Mouse (Mus musculus): ENCODE measurements around the gene Dbh. TPM values are rescaled to one million over a fixed set of nuclear protein-coding genes. Genes with fewer than 3 reads are reported as not detected.

Dbh gene
- total RNA-seq, 2 experiments from 2014 or later: 0.20 to 0.36 TPM

GRCm38 (mm10) chr2:27215537-27215936 lies 50.5 kb downstream of the Dbh start:
- no peak for DNase-seq (ENCODE audit: low spot score in 2 of 2)

GRCm38 (mm10) chr2:27218121-27218544 lies 53.1 kb downstream of the Dbh start:
- no peak for DNase-seq (ENCODE audit: low spot score in 2 of 2)

GRCm38 (mm10) chr2:27218569-27218968 lies 53.5 kb downstream of the Dbh start:
- no peak for DNase-seq (ENCODE audit: low spot score in 2 of 2)

GRCm38 (mm10) chr2:27223012-27223421 lies 58.0 kb downstream of the Dbh start:
- no peak for DNase-seq (ENCODE audit: low spot score in 2 of 2)

GRCm38 (mm10) chr2:27226572-27226971 lies 61.5 kb downstream of the Dbh start:
- DNase-seq (ENCODE audit: low spot score in 2 of 2): no peak

GRCm38 (mm10) chr2:27228809-27229480 lies 63.9 kb downstream of the Dbh start:
- DNase-seq (ENCODE audit: low spot score in 2 of 2): no peak

- DNase-seq (ENCODE audit: low spot score in 2 of 2): no peak
Observed at GRCm38 (mm10) chr2:27229481-27230105, 64.6 kb downstream of the Dbh start.

GRCm38 (mm10) chr2:27232376-27232775 lies 67.3 kb downstream of the Dbh start:
- no peak for DNase-seq (ENCODE audit: low spot score in 2 of 2)

Other genes starting within 250 kb of the Dbh start
- gene Surf2, start 248.9 kb upstream of the Dbh start, total RNA-seq (2021): 10 to 100 TPM; 15.5 to 17.8 TPM
- 10 to 100 TPM; 38.9 to 44.9 TPM for gene Surf1, start 248.7 kb upstream of the Dbh start, total RNA-seq (2021)
- gene Surf4, start 231.3 kb upstream of the Dbh start, total RNA-seq (2021): 100 to 1,000 TPM; 116 to 119 TPM
- not detected for gene Stkld1, start 231.2 kb upstream of the Dbh start, total RNA-seq (2021)
- gene Rexo4, start 200.8 kb upstream of the Dbh start, total RNA-seq (2021): 10 to 100 TPM; 23.8 to 29.4 TPM
- under 1 TPM; 0.05 to 0.21 TPM for gene Adamts13, start 191.8 kb upstream of the Dbh start, total RNA-seq (2021)
- gene Cacfd1, start 155.3 kb upstream of the Dbh start, total RNA-seq (2021): 10 to 100 TPM; 34.8 to 38.5 TPM
- under 1 TPM; 0.32 to 0.49 TPM for gene Slc2a6, start 137.2 kb upstream of the Dbh start, total RNA-seq (2021)
- gene Mymk, start 93.1 kb upstream of the Dbh start, total RNA-seq (2021): 100 to 1,000 TPM; 111 to 118 TPM
- 1 to 10 TPM; 2.5 to 4.6 TPM for gene Adamtsl2, start 85.9 kb upstream of the Dbh start, total RNA-seq (2021)
- gene Fam163b, start 22.7 kb upstream of the Dbh start, total RNA-seq (2021): under 1 TPM; 0.29 to 0.39 TPM
- 1 to 10 TPM; 8.9 to 9.8 TPM for gene Sardh, start 83.1 kb downstream of the Dbh start, total RNA-seq (2021)